Mouse (Mus musculus): ENCODE results near the gene Ptma. TPM values are rescaled to one million over a fixed set of nuclear protein-coding genes. Genes with fewer than 3 reads are reported as not detected.

The Ptma gene
- total and polyA plus RNA-seq, 2 experiments from 2014 or later, result 723 to 1,399 TPM

GRCm38 (mm10) chr1:86505461-86505860 is 21.1 kb upstream of the Ptma start:
- no peak overlapping the region for H3K9ac ChIP-seq (replicated peaks; ENCODE audit: low read length)
- H3K27ac ChIP-seq, result peak overlapping the region; percentile 87
- peak overlapping the region; percentile 62 for H3K4me2 ChIP-seq (ENCODE audit: low read depth, low read length)
- no peak overlapping the region for H3K4me3 ChIP-seq (ENCODE audit: low read length)
- no peaks in the 10 kb centered on the region for H3K27me3 ChIP-seq (ENCODE audit: insufficient read depth, low read length)
- TF ChIP-seq CTCF (IDR thresholded peaks at IDR 0.05; ENCODE audit: low read depth), result no peak
- no peak for ATAC-seq
- H3K4me1 ChIP-seq (ENCODE audit: insufficient read depth, low read length), result peaks cover 24% of the 10 kb centered on the region
- no peaks in the 10 kb centered on the region for H3K9me3 ChIP-seq (ENCODE audit: low read length)
- DNase-seq (ENCODE audit: low spot score), result peak; percentile 56
- 35% methylated on average over 1 of the region's 1 CpGs for WGBS
- no peaks in the 10 kb centered on the region for H3K36me3 ChIP-seq (ENCODE audit: insufficient read depth, low read length)

- H3K27me3 ChIP-seq (ENCODE audit: insufficient read depth, low read length), result no peaks in the 10 kb centered on the region
- no peaks in the 10 kb centered on the region for H3K36me3 ChIP-seq (ENCODE audit: insufficient read depth, low read length)
- peak; percentile 40 for DNase-seq (ENCODE audit: low spot score)
Observed at GRCm38 (mm10) chr1:86506420-86506819, 20.1 kb upstream of the Ptma start.

GRCm38 (mm10) chr1:86507866-86508265 is 18.7 kb upstream of the Ptma start:
- H3K4me3 ChIP-seq (ENCODE audit: low read length), result no peak overlapping the region
- no peak overlapping the region for H3K27ac ChIP-seq
- DNase-seq (ENCODE audit: low spot score) (no peak), ATAC-seq (no peak)
- H3K27me3 ChIP-seq (ENCODE audit: insufficient read depth, low read length), result no peaks in the 10 kb centered on the region
- no peak overlapping the region for H3K9ac ChIP-seq (replicated peaks; ENCODE audit: low read length)
- no peak for TF ChIP-seq CTCF (IDR thresholded peaks at IDR 0.05; ENCODE audit: low read depth)
- H3K4me1 ChIP-seq (ENCODE audit: insufficient read depth, low read length), result peaks cover 19% of the 10 kb centered on the region
- 87% methylated on average over 5 of the region's 5 CpGs for WGBS
- H3K9me3 ChIP-seq (ENCODE audit: low read length), result no peaks in the 10 kb centered on the region
- no peaks in the 10 kb centered on the region for H3K36me3 ChIP-seq (ENCODE audit: insufficient read depth, low read length)
- H3K4me2 ChIP-seq (ENCODE audit: low read depth, low read length), result no peak overlapping the region

More at GRCm38 (mm10) chr1:86506420-86506819, 20.1 kb upstream of the Ptma start:
- H3K9me3 ChIP-seq (ENCODE audit: low read length), result no peaks in the 10 kb centered on the region
- H3K4me3 ChIP-seq (ENCODE audit: low read length), result no peak overlapping the region
- 49% methylated on average over 5 of the region's 5 CpGs for WGBS
- ATAC-seq, result no peak
- H3K4me1 ChIP-seq (ENCODE audit: insufficient read depth, low read length), result peaks cover 19% of the 10 kb centered on the region
- 0 out of 2 replicates have a peak overlapping the region, but pooled peaks have one; percentile 24 for H3K9ac ChIP-seq (replicated peaks; ENCODE audit: low read length)
- peak overlapping the region; percentile 87; the same call in 1 of the 2 replicates for H3K27ac ChIP-seq
- H3K4me2 ChIP-seq (ENCODE audit: low read depth, low read length), result no peak overlapping the region
- no peak for TF ChIP-seq CTCF (IDR thresholded peaks at IDR 0.05; ENCODE audit: low read depth)

GRCm38 (mm10) chr1:86509410-86509809 is 17.1 kb upstream of the Ptma start:
- DNase-seq (ENCODE audit: low spot score), result peak; percentile 74
- 0 out of 2 replicates have a peak overlapping the region, but pooled peaks have one; percentile 27 for H3K27ac ChIP-seq
- TF ChIP-seq CTCF (IDR thresholded peaks at IDR 0.05; ENCODE audit: low read depth), result peak; percentile 73

GRCm38 (mm10) chr1:86510266-86510665 is 16.3 kb upstream of the Ptma start:
- H3K27me3 ChIP-seq (ENCODE audit: insufficient read depth, low read length), result no peaks in the 10 kb centered on the region
- H3K4me2 ChIP-seq (ENCODE audit: low read depth, low read length), result no peak overlapping the region
- no peak overlapping the region for H3K9ac ChIP-seq (replicated peaks; ENCODE audit: low read length)
- H3K9me3 ChIP-seq (ENCODE audit: low read length), result no peaks in the 10 kb centered on the region
- H3K4me1 ChIP-seq (ENCODE audit: insufficient read depth, low read length), result peaks cover 8% of the 10 kb centered on the region
- WGBS, result 87% methylated on average over 1 of the region's 1 CpGs
- no peak for DNase-seq (ENCODE audit: low spot score)
- no peak for ATAC-seq
- no peak for TF ChIP-seq CTCF (IDR thresholded peaks at IDR 0.05; ENCODE audit: low read depth)
- H3K36me3 ChIP-seq (ENCODE audit: insufficient read depth, low read length), result no peaks in the 10 kb centered on the region
- H3K4me3 ChIP-seq (ENCODE audit: low read length), result no peak overlapping the region
- H3K27ac ChIP-seq, result no peak overlapping the region

More at GRCm38 (mm10) chr1:86509410-86509809, 17.1 kb upstream of the Ptma start:
- Histone ChIP-seq H3K4me1 (ENCODE audit: insufficient read depth, low read length) (peaks cover 12% of the 10 kb centered on the region), H3K9me3 (ENCODE audit: low read length) (no peaks in the 10 kb centered on the region), H3K4me3 (ENCODE audit: low read length) (no peak overlapping the region), H3K36me3 (ENCODE audit: insufficient read depth, low read length) (no peaks in the 10 kb centered on the region), H3K9ac (replicated peaks; ENCODE audit: low read length) (no peak overlapping the region), H3K27me3 (ENCODE audit: insufficient read depth, low read length) (no peaks in the 10 kb centered on the region), H3K4me2 (ENCODE audit: low read depth, low read length) (no peak overlapping the region)
- 12% methylated on average over 7 of the region's 7 CpGs for WGBS
- ATAC-seq, result peak; percentile 33

- no peak overlapping the region for H3K4me2 ChIP-seq (ENCODE audit: low read depth, low read length)
- H3K4me1 ChIP-seq (ENCODE audit: insufficient read depth, low read length), result 0 out of 2 replicates have a peak, but pooled peaks cover 3% of the 10 kb centered on the region
- no peaks in the 10 kb centered on the region for H3K36me3 ChIP-seq (ENCODE audit: insufficient read depth, low read length)
- H3K9me3 ChIP-seq (ENCODE audit: low read length), result no peaks in the 10 kb centered on the region
- H3K27me3 ChIP-seq (ENCODE audit: insufficient read depth, low read length), result no peaks in the 10 kb centered on the region
- TF ChIP-seq CTCF (IDR thresholded peaks at IDR 0.05; ENCODE audit: low read depth), result no peak
- H3K4me3 ChIP-seq (ENCODE audit: low read length), result no peak overlapping the region
- ATAC-seq, result peak; percentile 77
- no peak overlapping the region for H3K9ac ChIP-seq (replicated peaks; ENCODE audit: low read length)
- peak; percentile 73 for DNase-seq (ENCODE audit: low spot score)
- WGBS, result 41% methylated on average over 9 of the region's 9 CpGs
- H3K27ac ChIP-seq, result peak overlapping the region; percentile 56; the same call in 1 of the 2 replicates
Observed at GRCm38 (mm10) chr1:86510676-86511441, 15.7 kb upstream of the Ptma start.

Measured in hindbrain, postnatal 0 days (tissue).